Mouse (Mus musculus) ovary, postnatal 10 days (tissue): Measurements from ENCODE around the gene Foxp1.

ENCODE experiments used
- DNase-seq: peaks from one replicate; pipeline ENCODE4 v3.0.0; 2022; ENCODE audit warnings: low spot score

Foxp1 gene

GRCm38 (mm10) chr6:99093856-99094255, 428.7 kb downstream of the Foxp1 start:
- no peak for DNase-seq

DNA sequence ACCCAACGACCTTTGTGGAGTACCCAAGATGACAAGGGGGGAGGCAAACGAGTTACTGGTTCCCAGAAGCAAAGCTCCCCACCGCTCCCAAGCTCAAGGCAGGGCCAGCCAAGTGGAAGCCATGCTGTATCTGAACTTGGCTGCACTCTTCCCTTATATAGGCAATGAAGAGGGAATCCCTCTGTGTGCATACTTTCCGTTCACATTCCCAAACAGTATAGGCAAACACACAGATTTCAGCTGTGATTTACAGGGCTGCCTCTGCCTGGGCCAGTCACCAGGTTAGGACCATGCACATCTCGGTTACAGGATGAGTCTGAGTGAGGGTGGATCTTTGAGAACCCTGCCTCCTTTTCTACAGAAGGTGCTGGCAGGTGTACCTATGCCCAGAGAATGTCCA, 429.3 kb downstream of the Foxp1 start:
- DNase-seq: no peak

GRCm38 (mm10) chr6:99091799-99092198, 430.7 kb downstream of the Foxp1 start:
- DNase-seq: no peak

GRCm38 (mm10) chr6:99087598-99087997, 434.9 kb downstream of the Foxp1 start:
- no peak for DNase-seq

DNA sequence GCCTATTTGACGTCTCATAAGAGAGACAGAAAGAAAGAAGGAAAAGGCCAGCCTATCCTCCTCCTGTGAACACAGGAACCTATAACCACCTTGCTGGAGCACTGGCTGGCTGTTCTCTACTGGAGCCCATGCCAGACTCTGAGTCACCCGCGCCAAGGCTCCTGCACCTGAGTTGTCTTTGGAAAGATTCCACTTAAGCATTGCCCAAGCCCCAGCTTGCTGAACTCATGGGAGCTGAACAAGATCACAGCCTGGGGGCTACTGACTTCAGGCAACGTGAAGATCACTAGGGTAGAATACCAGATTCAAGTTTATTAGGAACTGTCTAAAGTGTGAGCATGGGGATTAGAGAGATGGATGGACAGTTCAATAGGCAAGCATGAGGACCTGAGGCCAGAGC, 437.6 kb downstream of the Foxp1 start:
- no peak for DNase-seq

GRCm38 (mm10) chr6:99081259-99081658, 441.3 kb downstream of the Foxp1 start:
- DNase-seq: no peak

DNA sequence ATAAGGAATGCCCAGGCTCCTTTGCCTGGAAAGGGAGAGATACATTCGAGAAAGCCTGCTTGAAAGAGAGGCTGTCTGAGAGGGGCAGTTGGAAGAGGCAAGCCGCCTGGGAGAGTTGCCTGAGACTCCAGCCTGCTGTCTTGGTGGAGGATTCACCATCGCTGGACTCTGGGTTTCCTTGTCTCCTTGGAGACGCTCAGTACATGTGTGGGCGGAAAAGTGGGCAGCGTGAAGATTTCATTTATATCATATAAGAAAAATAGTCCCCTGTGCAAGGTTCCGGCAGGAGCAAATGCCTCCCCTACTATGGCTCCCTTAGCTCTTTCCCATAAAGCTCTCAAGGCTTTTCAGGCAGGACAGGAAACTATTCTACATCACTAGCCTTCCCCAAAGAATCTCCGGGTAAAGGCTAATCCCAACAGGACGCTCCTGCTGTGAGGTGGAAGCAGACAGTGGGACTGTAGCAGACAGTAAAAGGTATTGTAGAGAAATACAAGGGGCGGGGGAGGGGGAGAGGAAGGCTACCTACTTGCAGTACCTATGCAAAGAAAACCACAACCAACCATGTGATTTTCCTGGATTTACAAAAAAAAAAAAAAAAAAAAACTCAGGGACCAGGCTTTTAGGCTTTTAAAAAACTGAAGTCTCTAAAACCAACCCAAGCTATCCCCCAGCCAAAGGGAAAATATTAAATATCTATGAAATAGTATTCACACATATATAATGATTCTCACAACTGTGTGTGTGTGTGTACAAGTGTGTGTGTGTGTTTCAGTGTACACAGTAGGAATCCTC, 443.3 kb downstream of the Foxp1 start:
- no peak for DNase-seq

- DNase-seq: no peak
Observed at GRCm38 (mm10) chr6:99078089-99078488, 444.4 kb downstream of the Foxp1 start.

GRCm38 (mm10) chr6:99073303-99074271, 448.9 kb downstream of the Foxp1 start:
- no peak for DNase-seq

DNA sequence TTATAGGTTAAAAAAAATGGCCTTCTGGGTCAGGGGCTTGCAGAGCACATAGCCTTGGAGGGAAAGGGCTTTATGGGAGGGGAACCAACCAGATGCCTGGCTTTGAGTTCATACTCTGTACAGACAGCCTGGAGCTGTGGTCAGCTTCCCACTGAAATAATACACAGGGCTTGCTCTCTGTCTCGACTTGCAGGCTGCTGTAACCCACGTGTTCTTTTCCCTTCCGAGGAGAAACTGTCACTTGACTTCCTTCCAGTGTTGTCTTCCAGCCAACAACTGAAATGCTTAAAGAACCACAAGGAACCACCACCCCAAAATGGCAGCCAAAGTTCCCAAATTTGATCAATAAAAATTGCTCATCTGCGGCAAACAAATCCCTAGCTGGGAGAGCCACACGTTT, 451.8 kb downstream of the Foxp1 start:
- DNase-seq: no peak

GRCm38 (mm10) chr6:99069726-99070125, 452.8 kb downstream of the Foxp1 start:
- no peak for DNase-seq

DNA sequence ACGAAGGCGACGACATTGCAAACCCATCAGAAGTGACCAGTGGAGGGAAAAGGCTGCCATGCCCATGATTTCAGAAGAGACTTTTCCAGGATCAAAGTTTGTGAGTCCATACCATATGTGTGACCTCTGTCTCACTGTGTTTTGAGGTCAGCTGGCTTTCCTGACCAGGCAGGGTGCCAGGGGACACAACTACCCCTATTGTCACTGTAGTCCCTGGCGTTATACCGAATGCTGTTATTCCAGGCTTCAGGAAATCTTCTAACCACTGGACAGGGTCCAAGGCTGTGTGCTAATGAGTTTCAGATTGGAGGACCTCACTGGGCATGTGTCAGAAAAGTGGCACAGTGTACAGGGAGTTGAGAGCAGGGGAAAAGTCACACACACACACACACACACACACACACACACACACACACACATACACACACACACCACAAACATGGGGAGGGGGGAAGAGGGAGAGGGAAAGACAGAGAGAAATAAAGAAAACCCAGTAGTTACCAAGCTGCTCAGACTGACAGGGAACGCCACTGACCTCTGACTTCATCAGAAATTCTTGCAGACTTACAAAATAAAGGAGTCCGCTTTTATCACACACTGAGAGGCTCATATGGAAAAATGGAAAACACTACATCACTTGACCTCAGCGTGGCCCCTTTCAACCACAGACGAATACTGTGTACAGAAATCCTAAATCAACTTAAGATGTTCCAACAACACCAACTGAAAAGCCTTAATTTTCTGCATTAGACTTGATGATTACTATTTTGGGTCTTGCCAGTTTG, 456.8 kb downstream of the Foxp1 start:
- DNase-seq: no peak

- no peak for DNase-seq
Observed at GRCm38 (mm10) chr6:99063982-99064484, 458.5 kb downstream of the Foxp1 start.

GRCm38 (mm10) chr6:99062931-99063330, 459.6 kb downstream of the Foxp1 start:
- no peak for DNase-seq

GRCm38 (mm10) chr6:99058688-99059087, 463.8 kb downstream of the Foxp1 start:
- no peak for DNase-seq

- DNase-seq: no peak
Observed at GRCm38 (mm10) chr6:99057113-99057553, 465.4 kb downstream of the Foxp1 start.

- DNase-seq: no peak
Observed at GRCm38 (mm10) chr6:99056379-99056778, 466.1 kb downstream of the Foxp1 start.

- DNase-seq: no peak
Observed at GRCm38 (mm10) chr6:99053998-99054397, 468.5 kb downstream of the Foxp1 start.

DNA sequence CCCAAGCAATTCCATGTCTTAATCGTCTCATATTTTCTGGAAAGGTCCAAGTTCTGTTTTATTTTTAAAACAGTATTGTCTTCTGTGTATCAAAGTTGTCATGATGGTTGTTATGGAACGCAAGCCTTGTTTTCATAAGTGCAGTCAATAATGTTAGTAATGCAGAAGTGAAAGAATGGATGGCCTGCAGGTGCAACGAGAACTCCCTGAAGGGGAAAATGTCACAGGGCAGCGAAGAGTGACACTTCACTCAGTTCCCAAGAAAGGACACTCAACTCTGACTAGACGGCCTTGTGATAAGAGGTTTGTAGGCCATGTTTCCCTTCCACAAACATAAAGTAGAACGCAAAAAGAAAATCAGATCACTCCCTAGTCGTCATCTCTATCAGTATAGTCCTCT, 469.4 kb downstream of the Foxp1 start:
- DNase-seq: no peak

DNA sequence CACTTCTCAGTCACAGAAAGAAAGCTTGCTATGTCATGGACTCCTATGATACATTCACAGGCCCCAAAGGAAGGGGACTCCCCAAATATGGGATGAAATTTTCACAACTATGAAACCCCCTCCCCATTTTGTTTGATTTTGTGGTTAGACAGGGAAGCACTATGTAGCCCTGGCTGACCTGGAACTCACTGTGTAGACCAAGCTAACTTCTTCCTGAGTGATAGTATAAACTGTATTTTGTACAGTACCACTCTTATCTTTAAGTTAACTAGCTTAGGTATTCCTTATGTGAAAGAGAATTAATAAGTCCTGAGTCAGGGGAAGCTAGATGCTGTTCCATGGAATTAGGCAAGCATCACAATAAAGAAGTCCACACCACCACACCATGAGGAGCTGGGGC, 470.8 kb downstream of the Foxp1 start:
- DNase-seq: no peak

DNA sequence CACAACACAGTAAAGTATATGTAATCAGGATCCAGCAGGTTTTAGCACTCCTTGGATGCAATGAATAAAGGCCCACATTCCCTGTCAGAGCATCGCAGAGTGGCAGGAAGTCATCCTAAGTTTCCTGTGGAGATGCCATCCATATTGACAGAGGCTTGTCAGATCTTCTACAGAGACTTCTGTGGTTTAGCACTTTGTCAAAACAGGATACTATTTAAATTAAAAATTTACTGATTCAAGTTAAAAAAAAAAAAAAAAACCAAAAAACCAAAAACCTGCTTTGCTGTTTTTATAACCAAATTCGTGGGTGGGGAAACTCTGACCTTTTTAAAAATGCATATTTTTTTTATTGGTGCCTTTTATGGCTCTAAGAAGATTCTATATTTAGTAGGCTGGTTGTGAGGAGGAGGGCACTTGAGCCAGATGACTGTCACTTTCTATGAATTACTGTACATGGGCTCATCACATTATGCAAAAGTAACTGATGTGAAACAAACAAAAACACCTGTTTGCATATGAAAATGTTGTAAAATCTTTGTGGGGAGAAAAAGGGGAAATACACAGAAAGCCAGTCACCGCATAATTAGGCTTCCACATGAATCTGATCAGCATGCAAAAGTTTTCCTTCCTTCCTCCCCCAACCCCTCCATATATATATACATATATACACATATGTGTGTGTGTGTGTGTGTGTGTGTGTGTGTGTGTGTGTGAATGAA, 472.1 kb downstream of the Foxp1 start:
- DNase-seq: no peak
